Comparison of ENCODE assay signal across 10 mouse cellular contexts in the genomic region with DNA sequence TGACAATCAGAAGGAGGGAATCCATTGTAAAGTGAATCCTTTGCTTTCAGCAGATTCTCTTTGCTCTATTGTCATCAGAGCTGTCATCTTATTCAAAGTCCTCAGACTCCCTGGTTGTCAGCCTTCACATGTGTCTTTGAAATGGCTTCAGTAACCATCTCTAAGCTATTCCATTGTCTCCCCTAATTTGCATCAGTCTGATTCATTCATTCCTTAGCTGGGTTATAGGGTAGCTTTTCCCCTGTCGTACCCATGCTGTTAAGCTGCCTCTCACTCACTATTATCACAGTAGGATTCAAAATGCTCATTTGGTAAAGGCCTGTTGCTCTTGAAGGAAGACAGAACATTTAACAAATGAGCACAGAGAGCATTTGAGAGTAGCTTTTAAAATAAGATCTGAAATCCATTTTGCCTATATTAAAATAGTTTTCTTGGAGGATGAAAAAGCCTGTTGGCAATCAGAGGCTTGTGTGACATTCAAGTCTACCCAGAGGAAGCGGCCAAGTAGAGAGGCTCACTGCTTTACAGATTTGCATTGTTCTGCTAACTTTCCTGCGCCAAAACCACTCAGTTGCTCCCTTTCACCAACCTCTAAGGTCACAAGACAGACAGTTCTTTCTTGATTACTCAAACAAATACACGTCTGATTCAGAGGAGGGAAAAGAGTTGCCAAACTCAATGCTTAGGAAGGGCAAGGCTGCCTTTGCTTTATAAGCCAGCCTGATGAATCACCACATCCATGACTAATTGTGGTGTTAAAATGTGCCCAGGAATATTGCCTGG.
DNase-seq lines count a peak whose midpoint lies in the region; ATAC-seq lines count a peak whose summit lies in the region.
"Had no signal": no experiment of that assay in that cellular context is flagged by ENCODE, and none has a peak within 500 bp of the region (broad histone marks: within the 10 kb centered on the region; RNA-seq: fewer than 3 reads in every experiment).

No protein-coding gene starts in this region.

- intact Hi-C loops in heart, postnatal 36 days (cut with DNase I), result no loop called here

- no peaks in the 10 kb centered on the region for H3K27me3 ChIP-seq in midbrain, embryonic 16.5 days (ENCODE audit: control insufficient read depth, insufficient read depth, low read depth, low read length)
- H3K27me3 ChIP-seq: megakaryocyte, embryonic 14.5 days had no signal

- H3K27ac ChIP-seq in midbrain, embryonic 16.5 days (ENCODE audit: low read length), result no peak overlapping the region

- H3K36me3 ChIP-seq in midbrain, embryonic 16.5 days (ENCODE audit: control insufficient read depth, insufficient read depth, low read length), result no peaks in the 10 kb centered on the region

- 3% methylated on average over 4 of the region's 4 CpGs for WGBS in midbrain, embryonic 16.5 days

- peak; percentile 9 for DNase-seq in layer of hippocampus, adult 11-12 months (ENCODE audit: low spot score)
- DNase-seq in layer of hippocampus, postnatal 25 days (ENCODE audit: extremely low spot score in 1 of 2, low spot score in 1 of 2), result no peak
- DNase-seq in adipocyte (ENCODE audit: low spot score), result peak; percentile 88
- peak; percentile 26 for DNase-seq in gonadal fat pad, adult 2 months (ENCODE audit: low read depth)
- no peak for DNase-seq in cerebellum, adult 9-11 months
- DNase-seq in heart, postnatal 36 days, result no peak
- DNase-seq in cerebellum, postnatal 14 days, result no peak

- no peaks in the 10 kb centered on the region for H3K4me1 ChIP-seq in midbrain, embryonic 16.5 days (ENCODE audit: control insufficient read depth, insufficient read depth, low read length)
- H3K4me1 ChIP-seq: megakaryocyte, embryonic 14.5 days had no signal

- H3K4me2 ChIP-seq in midbrain, embryonic 16.5 days (ENCODE audit: low read length), result no peak overlapping the region
- H3K4me2 ChIP-seq: heart, embryonic 11.5 days had no signal

- no peak overlapping the region for H3K4me3 ChIP-seq in midbrain, embryonic 16.5 days (ENCODE audit: low read depth, low read length)
- H3K4me3 ChIP-seq: megakaryocyte, embryonic 14.5 days had no signal

- no peaks in the 10 kb centered on the region for H3K9me3 ChIP-seq in midbrain, embryonic 16.5 days (replicated peaks; ENCODE audit: control insufficient read depth, low read length, poor library complexity, severe bottlenecking)
- H3K9me3 ChIP-seq: megakaryocyte, embryonic 14.5 days had no signal

- H3K9ac ChIP-seq in midbrain, embryonic 16.5 days (ENCODE audit: low read depth, low read length), result no peak overlapping the region

- ATAC-seq in midbrain, embryonic 16.5 days, result peak; percentile 80

Comparison
In these comparisons a context has a peak if more than half of its experiments do, and no peak if none do; other contexts are left out.
1. DNase-seq: peak in layer of hippocampus, adult 11-12 months (single experiment), adipocyte (single experiment) and gonadal fat pad, adult 2 months (single experiment); none in layer of hippocampus, postnatal 25 days (0 of 2), cerebellum, adult 9-11 months (single experiment), heart, postnatal 36 days (0 of 2) and cerebellum, postnatal 14 days (0 of 2).